Mouse (Mus musculus): ENCODE measurements around the gene Natd1. TPM values are rescaled to one million over a fixed set of nuclear protein-coding genes. Genes with fewer than 3 reads are reported as not detected.

Natd1 gene
- polyA plus RNA-seq, 1 experiment from 2014 or later: 23.9 TPM

DNA sequence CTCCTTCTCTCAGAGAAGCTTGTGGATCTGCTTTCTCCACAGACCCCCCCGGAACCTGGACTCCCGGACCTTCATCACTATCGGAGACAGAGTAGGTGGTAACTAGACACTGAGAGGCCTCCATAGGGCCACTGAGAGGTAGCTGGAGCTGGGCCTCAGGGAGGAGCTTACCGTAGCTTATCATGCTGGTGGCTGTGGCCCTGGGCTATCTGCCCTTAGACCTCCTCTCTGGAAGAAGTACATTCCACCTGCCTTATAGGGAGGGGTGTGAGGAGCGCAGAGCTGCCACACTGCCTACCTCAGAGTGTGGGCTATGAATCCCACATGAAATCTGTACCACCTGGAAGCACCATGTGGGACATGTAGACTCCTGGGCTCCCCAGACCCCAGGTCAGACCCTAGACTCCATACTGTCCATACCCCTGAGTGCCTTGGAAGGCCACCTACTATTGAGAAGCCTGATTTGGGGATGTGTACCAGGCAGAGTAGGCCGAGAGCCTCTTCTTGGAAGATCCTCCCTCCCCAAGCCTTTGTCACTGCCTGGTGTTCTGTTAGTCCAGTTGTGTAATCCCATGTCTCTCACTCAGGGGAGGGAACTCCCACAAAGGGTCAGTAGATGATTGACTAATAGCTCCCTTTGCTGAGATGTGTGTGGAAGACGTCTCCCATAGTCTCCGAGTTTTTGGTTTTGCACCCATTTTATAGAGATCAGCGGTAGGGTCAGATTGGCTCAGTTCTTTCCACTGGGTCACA lies 27.9 kb upstream of the Natd1 start:
- Histone ChIP-seq H3K36me3 (peaks cover 50% of the 10 kb centered on the region), H3K9me3 (replicated peaks) (no peaks in the 10 kb centered on the region), H3K4me2 (no peak overlapping the region), H3K4me3 (replicated peaks) (no peak overlapping the region), H3K4me1 (0 out of 2 replicates have a peak, but pooled peaks cover 3% of the 10 kb centered on the region), H3K27me3 (replicated peaks) (no peaks in the 10 kb centered on the region), H3K9ac (replicated peaks) (no peak overlapping the region), H3K27ac (replicated peaks) (no peak overlapping the region)
- no peak for ATAC-seq (ENCODE audit: low FRiP score)
- WGBS: 94% methylated on average over 9 of the region's 9 CpGs

DNA sequence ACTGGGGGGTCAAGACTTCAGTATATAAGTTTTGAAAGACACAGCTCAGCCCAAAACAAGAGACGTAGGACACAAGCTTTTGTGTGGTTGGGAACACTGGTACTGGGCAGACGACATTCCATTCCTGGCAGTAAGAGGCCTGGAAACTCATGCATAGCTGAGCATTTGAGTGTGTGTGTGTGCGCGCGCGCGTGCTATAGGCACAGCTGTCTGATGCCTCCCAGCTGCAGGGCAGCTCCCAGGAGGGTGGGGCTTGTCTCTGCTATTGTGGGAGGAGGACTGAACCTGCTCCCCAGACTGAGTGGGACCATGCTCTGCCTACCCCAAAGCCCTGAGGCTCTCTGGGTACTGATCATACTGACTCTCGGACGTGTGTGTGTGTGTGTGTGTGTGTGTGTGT lies 26.8 kb upstream of the Natd1 start:
- peaks cover 3% of the 10 kb centered on the region; the same call in 1 of the 2 replicates for H3K4me1 ChIP-seq
- no peak overlapping the region for H3K4me2 ChIP-seq
- H3K9ac ChIP-seq (replicated peaks): no peak overlapping the region
- 61% methylated on average over 9 of the region's 9 CpGs for WGBS
- no peak overlapping the region for H3K27ac ChIP-seq (replicated peaks)
- H3K27me3 ChIP-seq (replicated peaks): no peaks in the 10 kb centered on the region
- no peak overlapping the region for H3K4me3 ChIP-seq (replicated peaks)
- peaks cover 40% of the 10 kb centered on the region for H3K36me3 ChIP-seq
- H3K9me3 ChIP-seq (replicated peaks): no peaks in the 10 kb centered on the region
- ATAC-seq (ENCODE audit: low FRiP score): no peak

GRCm38 (mm10) chr11:60940501-60940900 lies 26.0 kb upstream of the Natd1 start:
- WGBS: 83% methylated on average over 5 of the region's 5 CpGs
- no peak overlapping the region for H3K4me2 ChIP-seq
- H3K4me3 ChIP-seq (replicated peaks): no peak overlapping the region
- H3K27ac ChIP-seq (replicated peaks): no peak overlapping the region
- peaks cover 4% of the 10 kb centered on the region for H3K4me1 ChIP-seq
- H3K36me3 ChIP-seq: peaks cover 31% of the 10 kb centered on the region
- no peak overlapping the region for H3K9ac ChIP-seq (replicated peaks)
- H3K27me3 ChIP-seq (replicated peaks): no peaks in the 10 kb centered on the region
- no peak for ATAC-seq (ENCODE audit: low FRiP score)
- no peaks in the 10 kb centered on the region for H3K9me3 ChIP-seq (replicated peaks)

- Histone ChIP-seq H3K27ac (replicated peaks) (no peak overlapping the region), H3K36me3 (peaks cover 24% of the 10 kb centered on the region), H3K4me1 (peaks cover 12% of the 10 kb centered on the region), H3K27me3 (replicated peaks) (no peaks in the 10 kb centered on the region), H3K4me2 (no peak overlapping the region), H3K9me3 (replicated peaks) (no peaks in the 10 kb centered on the region), H3K9ac (replicated peaks) (no peak overlapping the region), H3K4me3 (replicated peaks) (no peak overlapping the region)
- ATAC-seq (ENCODE audit: low FRiP score): no peak
- 96% methylated on average over 3 of the region's 3 CpGs for WGBS
These were observed 24.9 kb upstream of the Natd1 start for GRCm38 (mm10) chr11:60939487-60939886.

DNA sequence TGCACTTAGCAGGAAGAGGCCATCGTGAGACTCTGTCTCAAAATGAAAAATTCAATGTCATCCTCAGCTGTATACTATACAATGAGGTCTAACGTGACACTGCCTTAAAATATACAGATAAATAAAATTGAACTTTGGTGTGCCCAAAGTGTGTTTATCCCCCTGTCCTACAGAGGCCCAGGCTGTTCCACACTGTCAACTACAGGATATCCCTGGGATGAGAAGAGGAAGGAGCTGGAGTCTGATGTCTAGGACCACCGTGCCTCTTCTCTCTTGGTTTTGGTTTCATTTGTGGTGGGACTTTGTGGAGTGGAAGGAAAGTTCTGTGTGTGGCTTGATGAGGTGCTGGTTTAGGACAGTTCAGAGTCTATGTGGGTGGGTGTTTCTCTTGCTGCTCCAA lies 23.1 kb upstream of the Natd1 start:
- peaks cover 30% of the 10 kb centered on the region for H3K4me1 ChIP-seq
- H3K9me3 ChIP-seq (replicated peaks): no peaks in the 10 kb centered on the region
- H3K9ac ChIP-seq (replicated peaks): no peak overlapping the region
- no peak for ATAC-seq (ENCODE audit: low FRiP score)
- 84% methylated on average over 3 of the region's 3 CpGs for WGBS
- H3K27me3 ChIP-seq (replicated peaks): no peaks in the 10 kb centered on the region
- H3K27ac ChIP-seq (replicated peaks): no peak overlapping the region
- no peak overlapping the region for H3K4me3 ChIP-seq (replicated peaks)
- peaks cover 7% of the 10 kb centered on the region for H3K36me3 ChIP-seq
- no peak overlapping the region for H3K4me2 ChIP-seq

DNA sequence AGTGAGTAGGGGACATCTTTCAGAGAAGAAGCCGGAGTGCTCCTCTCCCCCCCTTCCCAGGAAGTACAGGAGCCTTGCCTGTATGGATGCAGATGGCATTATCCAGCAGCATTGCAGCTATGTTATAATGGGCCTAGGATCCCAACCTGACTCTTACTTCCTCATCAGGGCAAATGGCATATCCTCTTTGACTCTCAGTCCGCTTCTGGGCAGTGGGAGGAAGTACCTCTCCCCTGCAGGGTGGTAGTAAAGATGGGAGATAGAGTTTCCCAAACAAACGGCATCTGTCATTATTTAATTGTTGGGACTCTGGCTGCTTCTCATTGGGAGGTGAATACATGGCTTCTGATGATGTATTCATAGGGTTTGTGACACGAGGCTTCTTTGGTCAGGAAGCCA lies 21.4 kb upstream of the Natd1 start:
- Histone ChIP-seq H3K9me3 (replicated peaks) (no peaks in the 10 kb centered on the region), H3K4me3 (replicated peaks) (no peak overlapping the region), H3K27ac (replicated peaks) (no peak overlapping the region), H3K4me1 (peaks cover 37% of the 10 kb centered on the region), H3K36me3 (no peaks in the 10 kb centered on the region), H3K4me2 (no peak overlapping the region), H3K9ac (replicated peaks) (no peak overlapping the region), H3K27me3 (replicated peaks) (no peaks in the 10 kb centered on the region)
- no peak for ATAC-seq (ENCODE audit: low FRiP score)
- WGBS: 87% methylated on average over 4 of the region's 4 CpGs

GRCm38 (mm10) chr11:60935326-60935974 lies 20.9 kb upstream of the Natd1 start:
- peaks cover 43% of the 10 kb centered on the region for H3K4me1 ChIP-seq
- H3K4me3 ChIP-seq (replicated peaks): no peak overlapping the region
- ATAC-seq (ENCODE audit: low FRiP score): no peak
- 83% methylated on average over 7 of the region's 7 CpGs for WGBS
- H3K36me3 ChIP-seq: no peaks in the 10 kb centered on the region
- H3K4me2 ChIP-seq: no peak overlapping the region
- H3K27me3 ChIP-seq (replicated peaks): no peaks in the 10 kb centered on the region
- no peaks in the 10 kb centered on the region for H3K9me3 ChIP-seq (replicated peaks)
- no peak overlapping the region; the same call in 1 of the 2 replicates for H3K9ac ChIP-seq (replicated peaks)
- no peak overlapping the region for H3K27ac ChIP-seq (replicated peaks)

- no peak for ATAC-seq (ENCODE audit: low FRiP score)
- Histone ChIP-seq H3K36me3 (no peaks in the 10 kb centered on the region), H3K9ac (replicated peaks) (no peak overlapping the region), H3K27ac (replicated peaks) (no peak overlapping the region), H3K4me1 (peaks cover 43% of the 10 kb centered on the region), H3K9me3 (replicated peaks) (no peaks in the 10 kb centered on the region), H3K4me2 (no peak overlapping the region), H3K4me3 (replicated peaks) (no peak overlapping the region), H3K27me3 (replicated peaks) (no peaks in the 10 kb centered on the region)
- WGBS: 98% methylated on average over 2 of the region's 2 CpGs
These were observed 20.2 kb upstream of the Natd1 start for GRCm38 (mm10) chr11:60934795-60935194.

DNA sequence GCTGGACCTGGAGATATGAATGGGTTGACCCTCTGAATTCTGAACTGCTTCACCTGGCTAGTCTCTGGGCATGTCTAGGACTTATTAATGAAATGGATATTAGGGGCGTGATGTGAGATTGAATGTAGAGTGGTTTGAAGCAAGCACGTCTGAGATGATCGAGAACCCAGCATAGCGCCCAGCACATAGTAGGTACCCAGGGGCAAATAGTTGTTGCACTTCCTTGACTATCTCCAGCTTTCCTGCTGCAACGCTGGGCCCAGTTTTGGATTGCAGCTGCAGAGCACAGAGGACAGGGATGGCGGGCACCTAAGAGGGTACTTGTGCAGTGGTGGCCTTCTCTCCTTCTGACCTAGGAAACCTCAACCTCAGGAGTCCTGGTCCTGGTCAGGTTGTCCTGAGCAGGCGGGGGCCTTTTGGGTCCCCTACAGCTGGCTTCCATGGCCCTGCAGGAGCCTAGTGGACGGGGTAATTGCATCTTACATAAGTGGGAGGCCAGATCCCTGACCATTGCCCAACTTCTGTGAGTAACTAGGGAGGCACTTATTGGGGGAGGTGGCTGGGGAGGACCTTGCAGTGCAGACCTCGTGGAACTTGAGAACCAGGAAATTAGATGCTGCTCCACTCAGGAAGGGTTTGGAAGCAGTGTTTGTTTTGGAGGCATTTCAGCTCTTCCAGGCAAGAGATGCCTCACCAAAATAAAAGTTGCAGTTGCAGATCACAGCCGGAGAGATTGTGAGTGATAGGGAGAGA lies 18.8 kb upstream of the Natd1 start:
- H3K9me3 ChIP-seq (replicated peaks): no peaks in the 10 kb centered on the region
- no peaks in the 10 kb centered on the region for H3K36me3 ChIP-seq
- H3K27me3 ChIP-seq (replicated peaks): no peaks in the 10 kb centered on the region
- H3K4me3 ChIP-seq (replicated peaks): peak overlapping the region; percentile 91
- peaks cover 40% of the 10 kb centered on the region for H3K4me1 ChIP-seq
- no peak for ATAC-seq (ENCODE audit: low FRiP score)
- peak overlapping the region; percentile 86; the same call in 1 of the 2 replicates for H3K9ac ChIP-seq (replicated peaks)
- no peak overlapping the region for H3K27ac ChIP-seq (replicated peaks)
- H3K4me2 ChIP-seq: peak overlapping the region; percentile 83
- 86% methylated on average over 10 of the region's 10 CpGs for WGBS

GRCm38 (mm10) chr11:60932503-60933020 lies 18.0 kb upstream of the Natd1 start:
- Histone ChIP-seq H3K4me3 (replicated peaks) (peak overlapping the region; percentile 91), H3K4me2 (peak overlapping the region; percentile 83), H3K27ac (replicated peaks) (peak overlapping the region; percentile 75), H3K27me3 (replicated peaks) (no peaks in the 10 kb centered on the region), H3K9ac (replicated peaks) (peak overlapping the region; percentile 86), H3K9me3 (replicated peaks) (no peaks in the 10 kb centered on the region), H3K36me3 (no peaks in the 10 kb centered on the region), H3K4me1 (peaks cover 43% of the 10 kb centered on the region)
- no peak for ATAC-seq (ENCODE audit: low FRiP score)
- WGBS: 8% methylated on average over 7 of the region's 7 CpGs

DNA sequence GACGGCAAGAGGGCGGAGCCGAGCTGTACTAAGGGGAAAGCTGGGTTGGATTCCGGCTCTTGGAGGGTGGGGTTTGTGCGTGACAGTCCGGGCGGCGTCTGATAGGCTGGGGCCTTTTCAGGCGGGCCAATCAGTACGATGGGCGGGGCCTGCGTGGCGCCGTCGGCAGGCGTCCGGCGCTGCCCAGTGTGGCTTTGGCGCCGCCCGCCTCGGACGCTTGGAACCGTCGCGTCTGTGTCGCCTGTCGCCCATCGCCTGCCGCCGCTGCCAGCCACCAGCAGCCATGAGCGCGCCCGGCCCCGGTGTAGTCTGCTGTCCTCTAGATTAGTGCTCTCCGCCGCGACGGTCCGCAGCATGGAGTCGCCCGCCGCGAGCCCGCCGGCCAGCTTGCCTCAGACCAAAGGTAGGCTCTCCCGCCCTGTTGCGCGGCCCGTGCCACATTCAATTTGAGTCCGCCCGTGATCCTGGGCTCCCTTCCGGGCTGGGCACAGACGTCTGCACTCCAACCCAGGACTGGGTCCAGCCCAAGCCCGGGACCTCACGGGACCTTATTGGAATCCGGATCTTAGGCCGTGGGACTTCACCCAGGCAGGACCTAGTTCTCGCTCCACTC lies 17.4 kb upstream of the Natd1 start, which contains the start of gene Map2k3:
Gene Map2k3, plus strand, starts transcription at position 165 of the 613 bp plus-strand sequence.
- ATAC-seq (ENCODE audit: low FRiP score): peak; percentile 96

More for the DNA sequence above, 17.4 kb upstream of the Natd1 start, which contains the start of gene Map2k3:
- H3K9me3 ChIP-seq (replicated peaks): no peaks in the 10 kb centered on the region
- peak within 1 kb of the TSS; percentile 86 for H3K9ac ChIP-seq (replicated peaks)
- peak within 1 kb of the TSS; percentile 83 for H3K4me2 ChIP-seq
- WGBS: under 1% methylated on average over 59 of the region's 59 CpGs
- H3K4me3 ChIP-seq (replicated peaks): peak within 1 kb of the TSS; percentile 91
- H3K27me3 ChIP-seq (replicated peaks): no peaks in the 10 kb centered on the region
- H3K36me3 ChIP-seq: no peaks in the 10 kb centered on the region
- peaks cover 49% of the 10 kb centered on the region for H3K4me1 ChIP-seq
- H3K27ac ChIP-seq (replicated peaks): peak within 1 kb of the TSS; percentile 75
